17 mouse cellular contexts compared by ENCODE assay signal in the genomic region with DNA sequence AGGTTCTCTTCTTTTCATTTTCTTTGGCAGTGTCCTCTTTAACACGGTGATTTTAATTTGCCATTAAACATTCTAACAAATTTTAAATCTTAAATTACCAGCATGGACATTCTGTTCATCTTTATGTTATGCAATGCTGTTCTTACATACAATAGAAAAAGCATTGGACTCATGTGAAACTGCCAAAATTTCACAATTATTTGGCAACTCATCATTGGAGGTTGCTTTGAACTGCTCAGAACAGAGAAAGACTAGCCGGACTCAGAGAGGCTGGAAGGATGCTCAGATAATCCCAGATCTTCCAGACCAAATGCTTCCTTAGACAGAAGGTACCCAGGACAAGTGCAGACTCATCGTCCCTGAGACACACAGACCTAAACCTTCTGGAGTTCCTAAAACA.
"Had no signal": no experiment of that assay in that cellular context is flagged by ENCODE, and none has a peak within 500 bp of the region (broad histone marks: within the 10 kb centered on the region; RNA-seq: fewer than 3 reads in every experiment).

No protein-coding gene starts in this region.

- DNase-seq: cerebellum, adult 2 months; cerebellum, adult 8-10 months; cerebellum, adult 9-10 months; cerebellum, adult 9-11 months; cerebellum, postnatal 10 days; cerebellum, postnatal 14 days; cerebellum, postnatal 25 days; cerebellum, postnatal 36 days; embryo, embryonic 11 days; forebrain, postnatal 0 days; gastrocnemius, adult 2 months; gastrocnemius, postnatal 10 days; gastrocnemius, postnatal 14 days; gastrocnemius, postnatal 25 days; gastrocnemius, postnatal 36 days; heart, adult 18-20 months; heart, adult 2 months had no signal
